Mouse (Mus musculus) MEL (cell line): ENCODE measurements around the gene Lypd5. TPM values are rescaled to one million over a fixed set of nuclear protein-coding genes. Genes with fewer than 3 reads are reported as not detected.

ENCODE experiments used
- DNase-seq: peaks from one replicate; pipeline ENCODE4 v3.0.0; 2011; ENCODE audit warnings: low read depth, low spot score
- H3K27ac ChIP-seq: 2 replicates; pipeline ENCODE4 v1.5.1; 2012; ENCODE audit warnings: low read depth, mild to moderate bottlenecking, control low read depth, low read length, moderate library complexity; ENCODE audit not compliant: control insufficient read depth
- H3K27me3 ChIP-seq, 2 experiments: fragments of 150-350 bp in 1 of 2; sonication (generic) in 1 of 2; 2 replicates each; pipeline ENCODE4 v1.6.1; 2012; ENCODE audit warnings: low read length in 2 of 2, mild to moderate bottlenecking in 2 of 2, improper control_type of control experiment in 1 of 2, moderate library complexity in 1 of 2; ENCODE audit not compliant: insufficient read depth in 2 of 2, control insufficient read depth in 1 of 2
- H3K36me3 ChIP-seq, 2 experiments: 2 replicates each; pipeline ENCODE4 v1.6.1; 2012 to 2014; ENCODE audit warnings: low read length in 2 of 2, improper control_type of control experiment in 1 of 2, inconsistent platforms in 1 of 2, mild to moderate bottlenecking in 1 of 2; ENCODE audit not compliant: insufficient read depth in 2 of 2, control insufficient read depth in 1 of 2
- H3K4me1 ChIP-seq, 2 experiments: fragments of 150-350 bp in 1 of 2; sonication (generic) in 1 of 2; 2 replicates each; pipeline ENCODE4 v1.6.1; 2012; ENCODE audit warnings: low read length in 2 of 2, improper control_type of control experiment in 1 of 2, mild to moderate bottlenecking in 1 of 2; ENCODE audit not compliant: insufficient read depth in 2 of 2, control insufficient read depth in 1 of 2
- H3K4me3 ChIP-seq, 2 experiments: fragments of 150-350 bp in 1 of 2; sonication (generic) in 1 of 2; 2 replicates each; pipeline ENCODE4 v1.5.1; 2012; ENCODE audit warnings: low read depth in 2 of 2, low read length in 2 of 2, mild to moderate bottlenecking in 2 of 2, moderate library complexity in 2 of 2, control low read depth in 1 of 2, improper control_type of control experiment in 1 of 2; ENCODE audit not compliant: control insufficient read depth in 1 of 2, insufficient read depth in 1 of 2
- H3K79me2 ChIP-seq: 2 replicates; pipeline ENCODE4 v1.6.1; 2012; ENCODE audit warnings: mild to moderate bottlenecking, low read length, moderate library complexity; ENCODE audit not compliant: control insufficient read depth, poor library complexity, insufficient read depth
- H3K9ac ChIP-seq: 2 replicates; pipeline ENCODE4 v1.6.1; 2012; ENCODE audit warnings: low read depth, mild to moderate bottlenecking, control low read depth, low read length, moderate library complexity; ENCODE audit not compliant: control insufficient read depth, poor library complexity, severe bottlenecking
- H3K9me3 ChIP-seq: fragments of 150-350 bp; sonication (generic); replicated peaks from 2 replicates; pipeline ENCODE4 v1.6.1; 2012; ENCODE audit warnings: mild to moderate bottlenecking, low read length, improper control_type of control experiment, moderate library complexity; ENCODE audit not compliant: insufficient read depth
- BHLHE40 ChIP-seq: IDR thresholded peaks from 2 replicates; pipeline ENCODE4 v1.6.1; 2012; ENCODE audit warnings: low read depth, mild to moderate bottlenecking, inconsistent platforms, low read length, improper control_type of control experiment, borderline replicate concordance
- CHD1 ChIP-seq: IDR thresholded peaks from 2 replicates; pipeline ENCODE4 v1.6.1; 2012; ENCODE audit warnings: low read depth, mild to moderate bottlenecking, inconsistent platforms, low read length, improper control_type of control experiment
- CHD2 ChIP-seq: IDR thresholded peaks from 2 replicates; pipeline ENCODE4 v1.6.1; 2011; ENCODE audit warnings: low read length, improper control_type of control experiment
- CTCF ChIP-seq, 3 experiments: IDR thresholded peaks in 2 of 3; conservative IDR thresholded peaks in 1 of 3; 2 replicates each; pipeline ENCODE4 v1.5.1; 2011 to 2012; ENCODE audit warnings: low read length in 3 of 3, low read depth in 2 of 3, mild to moderate bottlenecking in 2 of 3, improper control_type of control experiment in 1 of 3, inconsistent platforms in 1 of 3, mixed read lengths in 1 of 3, moderate library complexity in 1 of 3; ENCODE audit not compliant: control insufficient read depth in 1 of 3, insufficient read depth in 1 of 3, poor library complexity in 1 of 3, severe bottlenecking in 1 of 3
- E2F4 ChIP-seq: IDR thresholded peaks from 2 replicates; pipeline ENCODE4 v1.6.1; 2011; ENCODE audit warnings: low read depth, low read length, improper control_type of control experiment, borderline replicate concordance
- ELF1 ChIP-seq: IDR thresholded peaks from 2 replicates; pipeline ENCODE4 v1.6.1; 2014; ENCODE audit warnings: low read depth, mild to moderate bottlenecking, inconsistent platforms, low read length, improper control_type of control experiment, moderate library complexity
- EP300 ChIP-seq, 2 experiments: IDR thresholded peaks; 2 replicates each; pipeline ENCODE4 v1.6.1; 2011; ENCODE audit warnings: improper control_type of control experiment in 2 of 2, low read length in 2 of 2, low read depth in 1 of 2, mild to moderate bottlenecking in 1 of 2
- ETS1 ChIP-seq: IDR thresholded peaks from 2 replicates; pipeline ENCODE4 v1.6.1; 2012; ENCODE audit warnings: low read depth, mild to moderate bottlenecking, inconsistent platforms, low read length, improper control_type of control experiment, moderate library complexity
- GABPA ChIP-seq: IDR thresholded peaks from 2 replicates; pipeline ENCODE4 v1.6.1; 2012; ENCODE audit warnings: low read depth, mild to moderate bottlenecking, inconsistent platforms, low read length, improper control_type of control experiment, moderate library complexity
- GATA1 ChIP-seq: IDR thresholded peaks from 2 replicates; pipeline ENCODE4 v1.6.1; 2011; ENCODE audit warnings: low read depth, low read length, improper control_type of control experiment
- JUND ChIP-seq: IDR thresholded peaks from 2 replicates; pipeline ENCODE4 v1.6.1; 2011; ENCODE audit warnings: low read depth, mild to moderate bottlenecking, improper control_type of control experiment, low read length
- KAT2A ChIP-seq: conservative IDR thresholded peaks from 2 replicates; pipeline ENCODE4 v1.6.1; 2012; ENCODE audit warnings: low read depth, low read length, improper control_type of control experiment, inconsistent platforms
- MAFK ChIP-seq: IDR thresholded peaks from 2 replicates; pipeline ENCODE4 v1.6.1; 2011; ENCODE audit warnings: low read depth, mild to moderate bottlenecking, low read length, improper control_type of control experiment, borderline replicate concordance
- MAX ChIP-seq: IDR thresholded peaks from 2 replicates; pipeline ENCODE4 v1.6.1; 2011; ENCODE audit warnings: low read length, improper control_type of control experiment
- MAZ ChIP-seq: IDR thresholded peaks from 2 replicates; pipeline ENCODE4 v1.6.1; 2012; ENCODE audit warnings: low read depth, mild to moderate bottlenecking, inconsistent platforms, low read length, improper control_type of control experiment
- MEF2A ChIP-seq: IDR thresholded peaks from 2 replicates; pipeline ENCODE4 v1.6.1; 2014; ENCODE audit warnings: low read depth, mild to moderate bottlenecking, inconsistent platforms, low read length, improper control_type of control experiment; ENCODE audit not compliant: poor library complexity, insufficient replicate concordance, severe bottlenecking; ENCODE audit errors: extremely low read depth
- MXI1 ChIP-seq: IDR thresholded peaks from 2 replicates; pipeline ENCODE4 v1.6.1; 2011; ENCODE audit warnings: mild to moderate bottlenecking, low read depth, low read length, improper control_type of control experiment
- MYB ChIP-seq: IDR thresholded peaks from 2 replicates; pipeline ENCODE4 v1.6.1; 2011; ENCODE audit warnings: mild to moderate bottlenecking, low read depth, low read length, improper control_type of control experiment
- MYC ChIP-seq: IDR thresholded peaks from 2 replicates; pipeline ENCODE4 v1.6.1; 2011; ENCODE audit warnings: low read depth, mild to moderate bottlenecking, low read length, improper control_type of control experiment, moderate library complexity
- NELFE ChIP-seq: IDR thresholded peaks from 2 replicates; pipeline ENCODE4 v1.6.1; 2011; ENCODE audit warnings: low read depth, low read length, improper control_type of control experiment
- NRF1 ChIP-seq: IDR thresholded peaks from 2 replicates; pipeline ENCODE4 v1.6.1; 2014; ENCODE audit warnings: low read depth, mild to moderate bottlenecking, inconsistent platforms, low read length, improper control_type of control experiment, moderate library complexity; ENCODE audit not compliant: poor library complexity, insufficient read depth, severe bottlenecking
- POLR2A ChIP-seq, 2 experiments: IDR thresholded peaks; 2 replicates each; pipeline ENCODE4 v1.6.1; 2011 to 2012; ENCODE audit warnings: low read length in 2 of 2, mild to moderate bottlenecking in 2 of 2, control low read depth in 1 of 2, improper control_type of control experiment in 1 of 2, low read depth in 1 of 2, moderate library complexity in 1 of 2; ENCODE audit not compliant: control insufficient read depth in 1 of 2, insufficient read depth in 1 of 2, poor library complexity in 1 of 2
- POLR2AphosphoS2 ChIP-seq: IDR thresholded peaks from 2 replicates; pipeline ENCODE4 v1.6.1; 2011; ENCODE audit warnings: low read length, improper control_type of control experiment
- POLR2AphosphoS5 ChIP-seq: IDR thresholded peaks from 2 replicates; pipeline ENCODE4 v1.6.1; 2012; ENCODE audit warnings: low read depth, borderline replicate concordance, mild to moderate bottlenecking, inconsistent platforms, low read length, moderate library complexity, mixed read lengths
- RAD21 ChIP-seq: IDR thresholded peaks from 2 replicates; pipeline ENCODE4 v1.6.1; 2011; ENCODE audit warnings: mild to moderate bottlenecking, low read depth, low read length, improper control_type of control experiment
- RCOR1 ChIP-seq: IDR thresholded peaks from 2 replicates; pipeline ENCODE4 v1.6.1; 2012; ENCODE audit warnings: low read depth, mild to moderate bottlenecking, inconsistent platforms, low read length, improper control_type of control experiment
- SIN3A ChIP-seq: IDR thresholded peaks from 2 replicates; pipeline ENCODE4 v1.6.1; 2012; ENCODE audit warnings: low read length, improper control_type of control experiment, inconsistent platforms
- SMC3 ChIP-seq: IDR thresholded peaks from 2 replicates; pipeline ENCODE4 v1.6.1; 2011; ENCODE audit warnings: low read depth, low read length, improper control_type of control experiment
- TAL1 ChIP-seq: IDR thresholded peaks from 2 replicates; pipeline ENCODE4 v1.6.1; 2012; ENCODE audit warnings: mild to moderate bottlenecking, inconsistent platforms, low read length, moderate library complexity, mixed read lengths
- TCF12 ChIP-seq: IDR thresholded peaks from 2 replicates; pipeline ENCODE4 v1.6.1; 2014; ENCODE audit warnings: low read depth, mild to moderate bottlenecking, inconsistent platforms, low read length, improper control_type of control experiment, moderate library complexity
- UBTF ChIP-seq: IDR thresholded peaks from 2 replicates; pipeline ENCODE4 v1.6.1; 2012; ENCODE audit warnings: low read depth, mild to moderate bottlenecking, inconsistent platforms, low read length, improper control_type of control experiment, moderate library complexity, borderline replicate concordance; ENCODE audit not compliant: insufficient read depth
- USF1 ChIP-seq: IDR thresholded peaks from 2 replicates; pipeline ENCODE4 v1.6.1; 2014; ENCODE audit warnings: low read depth, mild to moderate bottlenecking, inconsistent platforms, low read length, improper control_type of control experiment, moderate library complexity
- USF2 ChIP-seq, 2 experiments: IDR thresholded peaks; 2 replicates each; pipeline ENCODE4 v1.6.1; 2011 to 2012; ENCODE audit warnings: improper control_type of control experiment in 2 of 2, low read length in 2 of 2, borderline replicate concordance in 1 of 2, inconsistent platforms in 1 of 2, low read depth in 1 of 2, mild to moderate bottlenecking in 1 of 2; ENCODE audit not compliant: insufficient read depth in 1 of 2
- ZC3H11A ChIP-seq: IDR thresholded peaks from 2 replicates; pipeline ENCODE4 v1.6.1; 2012; ENCODE audit warnings: low read depth, mild to moderate bottlenecking, inconsistent platforms, low read length, improper control_type of control experiment
- ZMIZ1 ChIP-seq: IDR thresholded peaks from 2 replicates; pipeline ENCODE4 v1.6.1; 2012; ENCODE audit warnings: low read depth, mild to moderate bottlenecking, inconsistent platforms, low read length, improper control_type of control experiment, moderate library complexity
- ZNF384 ChIP-seq: IDR thresholded peaks from 2 replicates; pipeline ENCODE4 v1.6.1; 2012; ENCODE audit warnings: low read depth, mild to moderate bottlenecking, inconsistent platforms, low read length, improper control_type of control experiment
- polyA plus RNA-seq, 2 experiments: library from polyadenylated mRNA; stranded (reverse) in 1 of 2; unstranded in 1 of 2; fragments of >175 nt in 1 of 2; fragments of >200 nt in 1 of 2; gene quantifications; 2 replicates each; pipeline versions ENCODE4 v1.2.1 to v1.2.4; 2012; ENCODE audit warnings: low replicate concordance in 2 of 2, low read depth in 1 of 2; ENCODE audit not compliant: insufficient read length in 2 of 2, insufficient read depth in 1 of 2, missing spikeins in 1 of 2
- total RNA-seq: library from RNA; depleted of rRNA; stranded (reverse); fragments of 300-350 nt; gene quantifications from 2 replicates; pipeline ENCODE4 v1.2.3, GENCODE M21; 2012

The Lypd5 gene
- total and polyA plus RNA-seq, 3 experiments, result not detected

DNA sequence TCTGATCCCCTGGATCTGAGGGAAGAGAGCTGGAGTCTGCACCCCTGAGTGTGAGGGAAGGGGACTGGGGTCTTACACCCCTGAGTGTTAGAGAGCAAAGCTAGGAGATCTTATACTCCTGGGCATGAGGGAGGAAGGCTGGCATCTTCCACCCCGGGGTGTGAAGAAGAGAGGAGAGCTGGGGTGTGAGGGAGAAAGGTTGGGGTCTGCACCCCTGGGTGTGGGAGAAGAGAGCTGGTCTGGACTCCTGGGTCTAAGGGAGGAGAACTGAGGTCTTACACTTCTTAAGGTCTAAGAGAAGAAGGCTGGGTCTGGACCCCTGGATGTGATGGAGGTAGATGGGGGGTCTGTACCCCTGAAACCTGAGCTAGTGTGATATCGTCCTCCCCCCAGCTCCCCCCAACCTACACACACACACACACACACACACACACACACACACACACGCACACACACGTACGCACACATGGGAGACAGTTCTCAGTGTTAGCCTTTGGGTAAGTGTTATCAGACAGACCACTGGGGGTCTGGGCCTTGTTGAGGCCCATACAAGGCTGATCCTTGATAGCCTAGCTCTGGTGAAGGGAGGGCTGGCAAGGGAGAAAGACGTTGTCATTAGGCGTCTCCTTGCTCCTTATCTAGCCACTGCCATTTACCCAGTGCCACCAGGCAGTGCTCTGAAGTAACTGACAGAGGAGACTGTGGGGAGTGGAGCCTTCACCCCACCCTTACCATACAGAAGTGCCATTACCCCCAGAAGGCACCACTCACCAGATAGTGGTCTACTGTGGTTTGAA, 22.2 kb downstream of the Lypd5 start:
- peak overlapping the region; percentile 95 for H3K9ac ChIP-seq
- peak; percentile 91 for DNase-seq
- peaks cover 45% of the 10 kb centered on the region for H3K79me2 ChIP-seq
- H3K36me3 ChIP-seq, result peaks cover 2 to 19% of the 10 kb centered on the region in 2 experiments
- H3K27me3 ChIP-seq, result no peaks in the 10 kb centered on the region
- no peaks in the 10 kb centered on the region for H3K9me3 ChIP-seq
- peak overlapping the region; percentile 74 to 90 for H3K4me3 ChIP-seq
- peak overlapping the region; percentile 97 for H3K27ac ChIP-seq
- H3K4me1 ChIP-seq, result peaks cover 14 to 58% of the 10 kb centered on the region in 2 experiments
- peak; percentile 80 for TF ChIP-seq MAZ
- TF ChIP-seq NRF1, result no peak
- peak; percentile 82 for TF ChIP-seq ETS1
- TF ChIP-seq MAX, result no peak
- no peak for TF ChIP-seq E2F4
- peak; percentile 67; the same call in 1 of the 2 replicates for TF ChIP-seq POLR2AphosphoS2
- TF ChIP-seq UBTF, result no peak
- no peak for TF ChIP-seq SMC3
- no peak for TF ChIP-seq USF2 (IDR thresholded peaks at IDR 0.05; ENCODE audit: borderline replicate concordance in 1 of 2, insufficient read depth in 1 of 2, low read depth in 1 of 2, low read length in 2 of 2)
- TF ChIP-seq GATA1, result peak; percentile 90
- no peak for TF ChIP-seq USF1
- TF ChIP-seq POLR2AphosphoS5, result peak; percentile 77; the same call in 1 of the 2 replicates
- TF ChIP-seq ZNF384, result no peak
- peak; percentile 83 for TF ChIP-seq TCF12
- no peak for TF ChIP-seq CTCF (IDR thresholded peaks at IDR 0.05 in 2 of 3, conservative IDR thresholded peaks at IDR 0.05 in 1 of 3; ENCODE audit: control insufficient read depth in 1 of 3, insufficient read depth in 1 of 3, low read depth in 2 of 3, low read length in 3 of 3, poor library complexity in 1 of 3, severe bottlenecking in 1 of 3)
- no peak for TF ChIP-seq MAFK
- no peak; the same call in 1 of the 2 replicates for TF ChIP-seq CHD1
- no peak for TF ChIP-seq ELF1
- TF ChIP-seq ZMIZ1, result peak; percentile 67; the same call in 1 of the 2 replicates
- TF ChIP-seq SIN3A, result peak; percentile 80
- TF ChIP-seq RAD21, result no peak
- no peak for TF ChIP-seq MXI1
- no peak for TF ChIP-seq MEF2A
- no peak for TF ChIP-seq ZC3H11A
- TF ChIP-seq MYC, result peak; percentile 21; the same call in 1 of the 2 replicates
- TF ChIP-seq GABPA, result no peak
- TF ChIP-seq JUND, result no peak
- TF ChIP-seq KAT2A, result no peak
- TF ChIP-seq NELFE, result peak; percentile 63
- peak in 1 of 2 experiments; percentile 89; a peak in 3 of 4 replicates for TF ChIP-seq POLR2A (IDR thresholded peaks at IDR 0.05; ENCODE audit: control insufficient read depth in 1 of 2, insufficient read depth in 1 of 2, low read depth in 1 of 2, low read length in 2 of 2, poor library complexity in 1 of 2)
- TF ChIP-seq EP300 (IDR thresholded peaks at IDR 0.05; ENCODE audit: low read depth in 1 of 2, low read length in 2 of 2), result peak; percentile 74 to 91
- TF ChIP-seq MYB, result peak; percentile 84
- no peak for TF ChIP-seq BHLHE40
- no peak for TF ChIP-seq CHD2
- TF ChIP-seq TAL1, result peak; percentile 75
- no peak for TF ChIP-seq RCOR1
